Mouse (Mus musculus) layer of hippocampus, adult 8-10 months (tissue): ENCODE results near the gene Zan. TPM values are rescaled to one million over a fixed set of nuclear protein-coding genes. Genes with fewer than 3 reads are reported as not detected.

Source experiments
- DNase-seq, 2 experiments: peaks; one replicate each; pipeline ENCODE4 v3.0.0; 2022; ENCODE audit warnings: low spot score in 2 of 2
- total RNA-seq, 4 experiments: library from RNA; stranded (reverse); gene quantifications; 2 replicates each; pipeline ENCODE4 v1.2.4; 2022

The Zan gene
- under 1 TPM; 0.16 to 0.22 (median 0.17) TPM for total RNA-seq

DNA sequence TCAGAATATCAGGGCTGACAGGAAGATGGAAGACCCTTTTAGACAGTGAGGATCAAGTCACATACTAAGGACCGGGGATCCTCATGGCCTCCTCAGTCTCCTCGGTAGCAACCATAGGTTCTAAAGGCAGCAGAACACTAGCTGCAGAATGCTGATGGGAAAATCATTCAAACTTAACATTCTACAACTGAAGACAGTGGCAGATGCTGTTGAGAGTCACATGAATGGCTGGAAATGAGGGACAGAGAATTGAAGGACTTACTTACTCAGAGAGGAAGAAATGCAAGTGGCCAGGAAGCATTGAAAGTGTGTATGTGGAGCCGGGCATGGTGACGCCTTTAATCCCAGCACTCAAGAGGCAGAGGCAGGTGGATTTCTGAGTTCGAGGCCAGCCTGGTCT is at the start of gene Zan:
Gene Zan (minus strand): TSS at position 101 of the 400 bp plus-strand sequence.
- DNase-seq, result no peak

DNA sequence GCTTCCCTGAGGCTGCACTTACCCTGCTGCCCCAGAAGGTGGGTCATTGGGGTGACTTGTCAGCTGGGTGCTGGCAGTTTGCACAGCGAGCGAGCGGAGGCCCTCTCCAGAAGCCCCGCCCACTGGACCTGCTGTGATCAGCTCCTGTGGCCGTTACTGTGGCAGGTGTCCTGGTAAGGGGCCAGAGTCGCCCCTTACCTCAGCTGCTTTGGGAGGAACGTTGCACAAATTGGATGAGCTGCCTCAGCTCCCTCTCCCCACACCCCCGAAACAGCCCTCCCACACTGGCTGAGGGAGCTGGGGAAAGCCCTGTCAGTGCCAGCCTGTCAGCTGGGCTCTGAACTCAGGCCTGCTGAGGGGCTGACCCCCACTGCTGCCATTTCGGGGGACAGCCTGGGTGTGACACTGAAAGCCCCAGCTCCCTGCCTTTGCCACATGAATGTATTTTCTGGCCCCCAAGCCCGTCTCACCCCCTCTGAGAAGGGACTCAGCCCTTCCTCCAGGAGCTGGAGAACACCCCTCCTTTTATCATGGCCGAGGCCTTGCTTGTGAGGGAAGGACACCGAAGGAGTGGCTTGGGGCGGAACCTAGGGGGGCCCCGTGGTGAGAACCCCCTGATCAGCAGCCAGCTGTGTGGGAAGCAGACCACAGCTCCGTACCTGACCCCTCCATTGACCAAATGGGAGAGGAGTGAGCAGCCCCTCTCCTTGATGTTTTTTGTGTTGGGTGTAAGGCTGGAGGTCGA is 49.5 kb upstream of the Zan start:
- DNase-seq, result no peak

GRCm38 (mm10) chr5:137525511-137525910 is 48.6 kb upstream of the Zan start:
- DNase-seq, result no peak

DNA sequence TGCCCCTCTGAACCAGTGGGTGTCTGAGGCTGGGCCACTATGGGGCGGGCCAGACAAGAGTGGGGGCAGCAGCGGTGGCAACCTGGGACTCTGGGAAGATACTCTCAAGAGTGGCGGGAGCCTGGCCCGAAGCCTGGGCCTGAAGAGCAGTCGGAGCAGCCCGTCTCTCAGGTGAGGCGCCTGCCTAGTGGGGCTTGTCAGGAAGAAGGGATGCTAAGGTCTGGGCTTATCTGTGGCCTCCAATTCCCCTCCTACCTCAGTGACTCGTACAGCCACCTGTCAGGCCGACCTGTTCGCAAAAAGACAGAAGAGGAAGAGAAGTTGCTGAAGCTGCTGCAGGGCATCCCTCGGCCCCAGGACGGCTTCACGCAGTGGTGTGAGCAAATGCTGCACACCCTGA is 47.8 kb upstream of the Zan start:
- DNase-seq, result no peak

DNA sequence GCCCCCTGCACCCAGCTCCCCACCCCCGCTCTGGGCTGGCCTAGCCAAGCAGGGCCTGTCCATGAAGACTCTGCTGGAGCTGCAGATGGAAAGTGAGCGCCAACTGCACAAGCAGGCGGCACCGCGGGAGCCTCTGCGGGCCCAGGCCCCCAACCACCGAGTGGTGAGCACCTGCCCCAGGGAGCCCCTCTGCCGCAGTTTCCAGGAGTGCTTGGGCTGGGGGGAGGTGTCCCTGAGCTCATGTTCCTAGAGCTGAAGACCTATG is 47.3 kb upstream of the Zan start:
- no peak for DNase-seq

- no peak for DNase-seq
These were observed 46.8 kb upstream of the Zan start for GRCm38 (mm10) chr5:137523396-137524250.

- DNase-seq, result no peak
These were observed 45.8 kb upstream of the Zan start for GRCm38 (mm10) chr5:137522711-137523110.

DNA sequence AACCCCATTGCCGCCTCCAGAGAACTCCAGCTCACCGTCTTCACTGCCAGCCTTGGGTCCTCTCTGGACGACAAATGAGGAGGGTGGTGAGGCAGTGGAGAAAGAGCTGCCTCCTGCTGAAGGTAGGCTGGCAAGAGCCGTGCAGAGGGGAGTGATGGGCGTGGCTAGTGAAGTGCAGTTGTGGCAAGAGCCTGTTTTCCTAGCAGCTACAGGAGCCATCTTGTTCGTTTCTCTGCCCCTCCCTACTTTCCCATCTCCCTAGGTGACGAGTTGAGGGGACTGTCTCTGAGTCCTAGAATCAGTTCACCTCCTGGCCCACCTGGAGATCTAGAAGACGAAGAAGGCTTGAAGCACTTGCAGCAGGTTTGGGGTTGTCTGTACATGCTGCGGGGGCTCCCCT is 45.0 kb upstream of the Zan start:
- DNase-seq, result no peak

DNA sequence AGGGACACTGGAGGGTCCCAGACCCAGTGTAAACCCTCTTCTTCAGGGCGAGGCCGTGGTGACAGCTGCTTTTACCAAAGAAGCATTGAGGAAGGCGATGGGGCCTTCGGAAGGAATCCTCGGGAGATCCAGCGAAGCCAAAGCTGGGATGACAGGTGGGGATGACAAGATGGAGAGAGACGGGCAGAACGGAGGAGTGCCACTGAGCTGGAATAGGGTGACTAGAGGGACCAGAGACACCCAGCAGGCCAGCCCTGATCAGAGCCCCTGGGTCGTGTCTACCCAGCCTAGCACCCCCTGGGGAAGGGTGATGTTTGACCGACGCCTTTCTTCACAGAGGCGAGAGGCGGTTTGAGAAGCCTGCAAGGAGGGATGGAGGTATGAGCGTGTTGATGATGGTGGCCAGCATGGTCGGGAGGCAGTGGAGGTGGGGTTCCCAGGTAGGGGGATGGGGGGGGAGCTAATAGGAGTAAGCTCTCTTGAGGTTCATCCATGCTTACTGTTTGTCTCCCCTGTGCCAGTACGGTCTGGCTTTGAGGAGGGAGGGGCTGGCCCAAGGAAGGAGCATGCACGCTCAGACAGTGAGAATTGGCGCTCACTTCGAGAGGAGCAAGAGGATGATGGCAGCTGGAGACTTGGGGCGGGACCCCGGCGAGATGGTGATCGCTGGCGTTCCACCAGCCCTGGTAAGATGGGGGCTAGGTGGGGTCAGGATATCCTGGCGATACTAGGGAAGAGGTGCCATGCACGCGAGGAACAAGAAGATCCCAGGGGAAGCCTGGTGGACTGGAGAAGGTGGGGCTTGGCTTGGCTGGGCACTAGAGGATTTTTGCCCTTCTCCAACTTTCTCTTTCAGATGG is 43.1 kb upstream of the Zan start:
- no peak for DNase-seq

DNA sequence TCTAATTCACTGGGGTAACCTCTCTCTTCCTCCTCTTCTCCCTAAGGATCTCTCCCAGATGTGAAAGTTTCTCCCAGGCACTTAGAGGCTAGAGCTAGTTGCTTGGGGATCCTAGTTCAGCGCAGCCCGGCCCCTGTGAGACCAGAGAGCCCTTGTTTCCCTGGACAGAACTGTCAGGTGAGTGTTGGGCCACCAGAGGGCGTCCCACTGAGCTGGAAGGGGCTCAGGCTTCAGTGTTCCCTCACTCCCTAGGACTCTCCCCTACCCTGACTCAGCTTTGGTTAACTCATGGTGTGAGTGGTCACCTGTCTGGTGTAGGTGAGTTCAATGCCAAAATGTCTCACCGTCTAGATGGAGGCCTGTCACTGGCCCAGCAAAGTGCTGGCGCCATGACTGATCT is 41.6 kb upstream of the Zan start, which contains the start of gene Gigyf1:
Gene Gigyf1 (plus strand): TSS at position 113 of the 400 bp plus-strand sequence.
- no peak for DNase-seq

- no peak for DNase-seq
These were observed 37.9 kb upstream of the Zan start for GRCm38 (mm10) chr5:137514811-137515210.

DNA sequence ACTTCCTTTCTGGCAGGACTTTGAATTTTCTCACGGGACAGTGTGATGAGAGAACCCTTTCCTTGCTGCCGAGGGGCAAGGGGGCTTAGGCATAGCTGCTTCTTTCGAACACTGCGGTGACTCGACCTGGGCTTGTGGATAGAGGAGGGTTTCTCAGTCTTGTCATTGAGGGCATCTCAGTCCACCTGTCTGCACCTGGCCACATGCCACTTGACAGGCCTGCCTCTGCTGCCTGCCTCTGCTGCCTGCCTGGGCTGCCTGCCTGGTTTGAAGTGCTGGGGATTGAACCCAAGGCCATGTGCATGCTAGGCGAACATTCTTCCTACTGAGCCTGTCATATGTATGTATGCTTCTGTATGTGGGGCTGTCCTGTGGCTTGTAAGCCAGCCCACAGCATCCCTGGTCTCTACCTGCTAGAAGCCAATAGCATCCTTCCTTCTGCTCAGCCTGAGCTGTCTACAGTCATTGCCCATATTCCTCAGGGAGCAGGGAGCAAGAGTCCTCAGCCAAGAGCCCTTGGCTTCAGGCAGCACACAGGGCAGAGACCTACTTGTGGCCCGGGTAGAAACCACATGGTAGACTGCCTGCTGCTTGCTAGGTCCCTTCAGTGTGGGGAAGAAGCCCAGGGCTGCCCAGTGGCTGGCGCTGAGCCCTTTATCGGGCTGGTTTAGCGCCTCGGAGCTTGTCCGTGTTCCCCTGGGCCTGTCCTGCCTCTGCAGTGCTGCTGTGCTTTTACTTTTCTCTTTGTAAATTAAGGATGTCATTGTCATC is 37.3 kb upstream of the Zan start:
- no peak for DNase-seq

DNA sequence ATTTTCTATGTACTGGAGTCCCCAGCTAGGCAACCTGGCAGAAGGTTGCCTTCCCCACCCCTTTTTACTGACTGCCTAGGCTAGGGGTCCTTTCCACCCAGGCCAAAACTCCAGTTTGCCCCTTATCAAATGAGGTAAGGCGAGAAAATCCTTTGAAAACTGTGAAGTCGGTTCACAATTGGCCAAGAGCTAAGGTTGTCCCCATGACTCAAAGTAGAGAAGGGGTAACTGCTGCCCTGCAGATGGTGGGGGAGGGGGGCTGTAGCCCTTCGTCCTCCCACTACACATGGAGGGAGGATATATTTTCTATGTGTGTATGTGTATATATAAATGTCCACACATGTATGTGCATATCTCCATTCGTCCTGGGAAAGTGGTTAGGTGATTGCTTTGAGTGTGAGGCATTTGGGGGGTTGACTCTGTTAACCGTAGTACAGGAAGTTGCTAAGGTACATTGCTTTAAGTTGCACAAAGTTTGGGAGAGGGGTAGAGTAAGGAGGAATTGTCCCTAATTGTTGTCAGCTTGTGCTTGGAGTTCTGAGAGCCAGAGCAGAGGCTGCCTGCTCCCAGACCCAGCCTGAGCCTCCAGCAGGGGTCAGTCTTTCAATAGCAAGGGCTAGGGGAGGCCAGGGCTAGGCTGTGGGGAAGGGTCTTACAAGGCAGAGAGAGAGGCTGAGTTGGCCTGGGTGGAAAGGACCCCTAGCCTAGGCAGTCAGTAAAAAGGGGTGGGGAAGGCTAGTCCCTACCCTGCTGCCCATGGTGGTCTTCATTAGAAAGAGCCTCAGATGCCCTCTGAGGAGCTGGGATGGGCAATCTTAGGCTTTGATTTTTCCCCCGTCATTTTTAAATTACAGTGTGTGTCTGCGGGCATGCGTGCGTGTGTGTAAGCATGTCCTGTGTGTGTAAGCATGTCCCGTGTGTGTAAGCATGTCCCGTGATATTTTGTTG is 36.3 kb upstream of the Zan start:
- DNase-seq, result no peak

- DNase-seq, result no peak
These were observed 34.8 kb upstream of the Zan start for GRCm38 (mm10) chr5:137511706-137512105.

GRCm38 (mm10) chr5:137510573-137511390 is 33.9 kb upstream of the Zan start:
- no peak for DNase-seq

DNA sequence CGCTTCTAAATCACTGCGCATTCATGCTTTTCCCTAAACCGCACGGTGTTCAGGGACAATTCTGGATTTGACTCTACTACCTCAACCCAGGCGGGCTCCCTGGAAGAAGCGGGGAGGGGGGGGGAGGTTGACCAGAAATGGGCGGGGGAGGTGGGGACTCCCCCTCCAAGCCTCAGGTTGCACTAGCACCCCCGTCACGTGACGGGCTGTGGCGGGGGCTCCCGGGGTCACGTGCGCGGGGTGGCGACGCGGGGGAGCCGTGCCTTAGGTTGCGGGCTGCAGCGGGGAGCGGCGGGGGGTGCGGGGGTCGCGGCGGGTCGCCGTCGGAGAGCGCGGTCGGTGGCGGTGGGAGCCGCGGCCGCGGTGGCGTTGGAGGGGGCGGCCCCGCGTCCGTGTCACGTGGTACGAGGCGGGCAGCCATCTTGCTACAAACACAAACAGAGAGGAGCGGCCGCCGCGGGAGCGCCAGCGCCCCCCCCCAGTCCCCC is 33.2 kb upstream of the Zan start:
- DNase-seq, result peak; percentile 58 to 79

GRCm38 (mm10) chr5:137504041-137504440 is 27.2 kb upstream of the Zan start:
- no peak for DNase-seq

DNA sequence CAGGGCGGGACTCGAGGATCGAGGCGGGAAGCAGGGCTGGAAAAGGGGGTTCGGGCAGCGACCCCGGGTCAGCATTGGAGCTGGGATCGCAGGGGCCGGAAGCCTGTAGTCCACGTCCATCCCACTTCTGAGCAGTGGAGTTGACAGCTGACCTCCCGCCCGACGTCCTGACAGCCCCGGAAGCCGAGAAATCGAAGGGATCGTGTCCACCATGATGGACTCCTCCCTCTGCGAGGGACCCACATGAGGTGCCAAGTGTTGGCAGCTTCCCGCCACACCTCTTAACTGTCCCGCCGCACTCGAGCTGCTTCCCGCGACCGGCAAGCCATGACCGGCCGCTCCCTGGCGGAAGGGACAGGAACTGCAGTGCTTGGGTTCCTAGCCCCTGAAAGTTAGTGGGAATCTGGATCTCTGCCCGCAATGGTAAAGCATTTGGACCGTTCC is 25.8 kb upstream of the Zan start:
- peak in 1 of 2 experiments; percentile 67 for DNase-seq
